Mouse (Mus musculus) embryonic fibroblast, embryonic 13.5 days (primary cell): ENCODE measurements at regions not wholly inside any gene's neighbourhood (a gene's known extent, or its start where the extent isn't known, plus 50 kb on each side); places are given as distances from the start of the nearest gene placed in this dataset.

ENCODE experiments used
- CTCF ChIP-seq: IDR thresholded peaks from 2 replicates; pipeline ENCODE4 v1.5.1; 2011; ENCODE audit warnings: mild to moderate bottlenecking, control low read depth, low read length, moderate library complexity, borderline replicate concordance; ENCODE audit not compliant: insufficient read depth
- POLR2A ChIP-seq: IDR thresholded peaks from 2 replicates; pipeline ENCODE4 v1.6.1; 2011; ENCODE audit warnings: low read depth, mild to moderate bottlenecking, control low read depth, low read length, moderate library complexity

DNA sequence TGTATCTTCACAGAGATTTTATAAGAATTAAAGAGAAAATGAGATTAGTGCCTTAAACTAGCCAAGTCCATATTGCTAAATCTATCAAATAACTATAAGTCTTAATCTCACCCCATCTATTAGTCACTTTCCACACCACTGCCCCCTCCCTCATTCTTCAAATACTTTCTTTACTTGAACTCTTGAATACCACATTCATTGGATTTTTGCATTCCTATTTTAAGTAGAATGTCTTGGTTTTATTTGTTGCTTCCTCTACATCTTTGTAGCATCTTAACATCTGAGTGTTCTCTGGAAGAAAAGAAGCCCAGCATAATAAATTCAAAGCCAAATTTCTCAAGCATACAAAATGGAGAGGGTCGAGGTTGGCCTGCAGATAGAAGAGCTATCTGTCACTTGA is 200.9 kb upstream of the Thbs1 start:
- TF ChIP-seq POLR2A (no peak), CTCF (no peak)
